Mouse (Mus musculus) erythroid progenitor cell, adult 5-6 weeks (primary cell): ENCODE results near the gene Olfr672. TPM values are rescaled to one million over a fixed set of nuclear protein-coding genes. Genes with fewer than 3 reads are reported as not detected.
"Not testable (repeated sequence)": the region's sequence is repeated elsewhere in the genome, so short reads cannot be mapped to it uniquely, and the experiment has no call there.

Experiments
- ATAC-seq: replicated peaks from 2 replicates; pipeline ENCODE4 v1.8.0; 2016; ENCODE audit warnings: moderate number of reproducible peaks, mild to moderate bottlenecking, moderate TSS enrichment, inconsistent platforms; ENCODE audit not compliant: poor library complexity, low FRiP score, severe bottlenecking
- total RNA-seq, 2 experiments: library from RNA; stranded (forward) in 1 of 2; stranded (reverse) in 1 of 2; fragments of 150-400 nt in 1 of 2; fragments of 186-747, 209-891 nt in 1 of 2; gene quantifications; 2 replicates each; pipeline versions ENCODE4 v1.2.3 to v1.2.4; 2015 to 2017; ENCODE audit warnings: low replicate concordance in 2 of 2

The Olfr672 gene
- not detected in 2 replicates for total RNA-seq (2015; ENCODE audit: low replicate concordance)
- total RNA-seq (2017; ENCODE audit: low replicate concordance) = not detected in 2 replicates

DNA sequence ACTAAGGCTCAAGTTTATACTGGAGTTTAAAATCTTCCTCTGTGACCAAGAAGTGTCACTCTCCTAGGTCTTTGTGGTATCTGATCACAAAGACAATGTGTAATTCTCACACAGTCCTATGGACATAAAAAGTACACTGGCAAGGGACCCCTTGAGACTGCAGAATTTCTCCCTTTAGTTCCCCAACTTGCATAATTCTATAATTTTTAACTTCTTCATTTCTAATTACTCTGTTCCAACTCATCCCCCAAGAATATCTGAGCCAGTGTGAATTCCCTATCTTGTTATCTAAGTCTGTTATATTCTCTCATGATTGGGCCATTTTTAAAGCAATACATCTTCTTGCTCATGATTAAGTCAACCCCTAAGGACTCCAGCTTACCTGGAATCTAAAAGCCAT, at the start of gene Olfr672:
TSS of gene Olfr672 (minus strand) at position 101 of the 400 bp plus-strand sequence.
- ATAC-seq = no peak

DNA sequence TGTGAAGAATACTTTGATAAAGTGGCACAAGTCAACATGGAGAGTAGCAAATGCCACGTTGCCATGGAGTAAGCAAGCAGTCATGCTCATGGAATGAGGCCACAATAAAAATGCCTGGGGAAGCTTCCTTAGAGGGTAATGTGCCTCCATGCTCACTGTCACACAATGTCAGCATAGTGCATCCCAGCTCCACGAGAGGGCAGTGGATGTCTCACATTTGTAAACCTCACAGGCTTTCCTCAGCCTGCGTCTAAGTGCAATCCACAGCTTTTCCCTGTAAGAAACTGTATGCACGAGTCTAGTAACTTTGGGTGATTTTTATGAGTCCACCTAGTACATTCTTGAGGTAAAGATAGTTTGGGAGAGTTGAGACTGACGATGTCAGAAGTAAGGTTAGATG, 32.0 kb upstream of the Olfr672 start:
- ATAC-seq = not testable (repeated sequence)

DNA sequence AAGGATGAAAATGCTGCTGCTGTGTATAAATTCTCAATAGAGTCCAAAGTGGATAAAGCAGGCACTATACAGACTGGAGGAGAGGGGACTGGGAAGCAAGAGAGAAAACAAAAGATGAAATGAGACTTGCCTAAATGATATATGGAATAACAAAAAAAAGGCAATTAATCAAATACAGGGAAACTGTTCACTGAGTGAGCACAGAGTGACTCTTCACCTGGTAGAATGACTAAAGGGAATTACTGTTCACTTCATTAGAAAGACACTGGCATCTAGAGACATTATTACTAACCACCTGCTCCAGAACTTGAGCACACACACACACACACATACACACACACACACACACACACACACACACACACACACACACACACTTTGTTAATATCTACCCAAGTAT, 30.6 kb upstream of the Olfr672 start, which contains the start of gene Olfr676:
TSS of gene Olfr676 (plus strand) at position 301 of the 400 bp plus-strand sequence.
- no peak for ATAC-seq

DNA sequence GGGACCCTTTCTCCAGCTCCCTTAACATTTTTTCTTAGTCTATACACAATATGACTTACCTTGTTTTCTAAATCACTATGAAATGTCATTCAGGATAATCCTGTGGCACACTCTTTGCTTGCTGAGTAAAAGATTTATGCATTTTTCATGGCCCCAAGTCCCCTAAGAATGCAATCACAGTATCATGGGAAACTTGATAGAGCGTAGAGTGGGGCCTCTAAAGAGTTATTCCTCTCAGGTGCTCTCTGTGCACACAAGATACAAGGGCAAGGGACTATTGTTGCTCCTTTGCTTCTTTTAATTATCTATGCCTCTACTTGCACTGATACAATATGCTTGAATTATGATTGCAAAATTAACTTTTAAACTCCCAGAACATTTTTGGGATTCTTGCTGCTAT, 26.5 kb upstream of the Olfr672 start, which contains the start of gene Olfr675:
TSS of gene Olfr675 (minus strand) at position 101 of the 400 bp plus-strand sequence.
- no peak for ATAC-seq

DNA sequence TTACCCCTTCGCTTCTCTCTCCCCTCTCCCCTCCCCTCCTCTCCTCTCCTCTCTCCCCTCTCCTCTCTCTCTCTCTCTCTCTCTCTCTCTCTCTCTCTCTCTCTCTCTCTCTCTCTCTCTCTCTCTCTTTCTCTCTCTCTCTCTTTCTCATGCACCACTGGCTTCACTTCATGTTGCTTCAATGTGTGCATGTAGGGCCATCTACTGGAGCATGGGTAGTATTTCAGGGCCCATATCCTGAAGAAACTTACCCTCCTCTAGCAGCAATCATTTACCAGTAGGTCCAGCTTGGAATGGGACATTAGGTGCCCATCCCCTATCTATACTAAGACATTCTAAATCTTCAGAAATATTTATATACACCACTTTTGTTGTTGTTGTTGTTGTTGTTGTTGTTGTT, 20.7 kb upstream of the Olfr672 start:
- ATAC-seq = no peak

DNA sequence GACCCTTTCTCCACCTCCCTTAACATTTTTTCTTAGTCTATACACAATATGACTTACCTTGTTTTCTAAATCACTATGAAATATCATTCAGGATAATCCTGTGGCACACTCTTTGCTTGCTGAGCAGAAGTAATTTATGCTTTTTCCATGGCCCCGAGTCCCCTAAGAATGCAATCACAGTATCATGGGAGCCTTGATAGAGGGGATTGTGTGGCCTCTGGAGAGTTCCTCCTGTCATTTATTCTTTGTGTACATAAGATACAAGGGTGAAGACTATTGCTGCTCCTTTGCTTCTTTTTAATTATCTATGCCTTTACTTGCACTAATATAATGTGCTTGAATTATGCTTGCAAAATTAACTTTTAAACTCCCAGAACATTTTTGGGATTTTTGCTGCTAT, 22.8 kb downstream of the Olfr672 start, which contains the start of gene Olfr671:
TSS of gene Olfr671 (minus strand) at position 101 of the 400 bp plus-strand sequence.
- no peak for ATAC-seq

DNA sequence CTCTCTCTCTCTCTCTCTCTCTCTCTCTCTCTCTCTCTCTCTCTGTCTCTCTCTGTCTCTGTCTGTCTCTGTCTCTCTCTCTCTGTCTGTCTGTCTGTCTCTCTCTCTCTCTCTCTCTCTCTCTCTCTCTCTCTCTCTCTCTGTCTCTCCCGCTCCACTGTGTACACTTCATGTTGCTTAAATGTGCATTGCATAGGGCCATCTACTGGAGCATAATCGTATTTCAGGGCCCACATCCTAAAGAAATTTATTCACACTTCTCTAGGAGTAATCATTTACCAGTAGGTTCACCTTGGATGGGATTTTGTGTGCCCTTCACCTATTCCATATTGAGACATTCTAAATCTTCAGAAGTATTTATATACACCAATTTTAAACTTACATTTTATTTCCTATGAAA, 29.3 kb downstream of the Olfr672 start:
- not testable (repeated sequence) for ATAC-seq

DNA sequence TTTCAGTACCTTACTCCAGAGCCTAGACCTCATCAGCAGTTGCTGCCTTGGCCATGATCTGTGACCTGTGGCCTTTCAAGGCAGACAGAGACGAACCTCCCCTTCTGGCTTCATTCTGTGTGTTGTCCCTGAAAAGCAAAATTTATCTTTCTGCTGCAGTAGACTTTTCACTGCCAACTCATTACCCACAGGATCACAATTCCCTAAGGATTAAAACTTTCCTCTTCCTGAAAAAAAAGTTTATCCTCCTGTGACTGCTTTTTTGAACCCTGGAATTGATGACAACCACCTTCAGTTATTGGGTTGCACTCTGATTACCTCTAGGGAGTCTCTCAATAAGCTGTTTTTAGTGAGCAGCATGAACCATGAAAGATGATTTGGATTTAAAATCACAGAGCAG, 39.3 kb downstream of the Olfr672 start, which contains the start of gene Olfr670:
TSS of gene Olfr670 (minus strand) at position 101 of the 400 bp plus-strand sequence.
- no peak for ATAC-seq

DNA sequence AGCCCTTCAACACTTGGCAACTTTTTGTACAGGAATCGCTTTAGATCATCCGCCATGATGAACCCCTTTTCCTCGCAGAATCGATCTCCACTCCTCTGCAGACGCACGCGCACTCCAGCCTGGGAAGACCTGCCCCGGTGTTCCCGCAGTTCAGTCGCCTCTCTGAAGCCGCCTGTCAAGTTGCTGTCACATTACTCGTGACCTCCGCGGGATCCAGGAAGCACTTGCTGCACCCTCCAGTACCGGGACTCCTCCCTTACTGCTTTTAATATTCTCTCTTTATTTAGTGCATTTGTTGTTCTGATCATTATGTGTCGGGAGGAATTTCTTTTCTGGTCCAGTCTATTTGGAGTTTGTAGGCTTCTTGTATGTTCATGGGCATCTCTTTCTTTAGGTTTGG, 51.6 kb downstream of the Olfr672 start:
- ATAC-seq = peak; percentile 73

Other genes starting within 250 kb of the Olfr672 start
- not detected in 2 replicates for gene Usp17le, start 224.6 kb downstream of the Olfr672 start, total RNA-seq (2015; ENCODE audit: low replicate concordance)
- not detected in 2 replicates for gene Usp17le, start 224.6 kb downstream of the Olfr672 start, total RNA-seq (2017; ENCODE audit: low replicate concordance)
- not detected in 2 replicates for gene Usp17lb, start 159.4 kb downstream of the Olfr672 start, total RNA-seq (2015; ENCODE audit: low replicate concordance)
- not detected in 2 replicates for gene Usp17lb, start 159.4 kb downstream of the Olfr672 start, total RNA-seq (2017; ENCODE audit: low replicate concordance)
- gene Usp17la, start 145.0 kb downstream of the Olfr672 start, total RNA-seq (2015; ENCODE audit: low replicate concordance) = not detected in 2 replicates
- gene Usp17la, start 145.0 kb downstream of the Olfr672 start, total RNA-seq (2017; ENCODE audit: low replicate concordance) = not detected in 2 replicates
- gene Olfr665, start 124.0 kb downstream of the Olfr672 start, total RNA-seq (2015; ENCODE audit: low replicate concordance) = 2.1 TPM in 1 of 2 replicates, not detected in the other
- not detected in 2 replicates for gene Olfr665, start 124.0 kb downstream of the Olfr672 start, total RNA-seq (2017; ENCODE audit: low replicate concordance)
- gene Olfr666, start 106.1 kb downstream of the Olfr672 start, total RNA-seq (2015; ENCODE audit: low replicate concordance) = not detected in 2 replicates
- not detected in 2 replicates for gene Olfr666, start 106.1 kb downstream of the Olfr672 start, total RNA-seq (2017; ENCODE audit: low replicate concordance)
- not detected in 2 replicates for gene Olfr667, start 80.5 kb downstream of the Olfr672 start, total RNA-seq (2015; ENCODE audit: low replicate concordance)
- gene Olfr667, start 80.5 kb downstream of the Olfr672 start, total RNA-seq (2017; ENCODE audit: low replicate concordance) = not detected in 2 replicates
- gene Olfr668, start 74.0 kb downstream of the Olfr672 start, total RNA-seq (2015; ENCODE audit: low replicate concordance) = not detected in 2 replicates
- not detected in 2 replicates for gene Olfr668, start 74.0 kb downstream of the Olfr672 start, total RNA-seq (2017; ENCODE audit: low replicate concordance)
- gene Olfr669, start 67.8 kb downstream of the Olfr672 start, total RNA-seq (2015; ENCODE audit: low replicate concordance) = not detected in 2 replicates
- gene Olfr669, start 67.8 kb downstream of the Olfr672 start, total RNA-seq (2017; ENCODE audit: low replicate concordance) = not detected in 2 replicates
- not detected in 2 replicates for gene Olfr670, start 39.4 kb downstream of the Olfr672 start, total RNA-seq (2015; ENCODE audit: low replicate concordance)
- not detected in 2 replicates for gene Olfr670, start 39.4 kb downstream of the Olfr672 start, total RNA-seq (2017; ENCODE audit: low replicate concordance)
- gene Olfr671, start 22.9 kb downstream of the Olfr672 start, total RNA-seq (2015; ENCODE audit: low replicate concordance) = not detected in 2 replicates
- gene Olfr671, start 22.9 kb downstream of the Olfr672 start, total RNA-seq (2017; ENCODE audit: low replicate concordance) = not detected in 2 replicates
- not detected in 2 replicates for gene Olfr675, start 26.4 kb upstream of the Olfr672 start, total RNA-seq (2015; ENCODE audit: low replicate concordance)
- gene Olfr675, start 26.4 kb upstream of the Olfr672 start, total RNA-seq (2017; ENCODE audit: low replicate concordance) = not detected in 2 replicates
- gene Olfr676, start 30.7 kb upstream of the Olfr672 start, total RNA-seq (2015; ENCODE audit: low replicate concordance) = not detected in 2 replicates
- not detected in 2 replicates for gene Olfr676, start 30.7 kb upstream of the Olfr672 start, total RNA-seq (2017; ENCODE audit: low replicate concordance)
- not detected in 2 replicates for gene Olfr677, start 49.3 kb upstream of the Olfr672 start, total RNA-seq (2015; ENCODE audit: low replicate concordance)
- not detected in 2 replicates for gene Olfr677, start 49.3 kb upstream of the Olfr672 start, total RNA-seq (2017; ENCODE audit: low replicate concordance)
- gene Olfr678, start 62.4 kb upstream of the Olfr672 start, total RNA-seq (2015; ENCODE audit: low replicate concordance) = not detected in 2 replicates
- not detected in 2 replicates for gene Olfr678, start 62.4 kb upstream of the Olfr672 start, total RNA-seq (2017; ENCODE audit: low replicate concordance)
- not detected in 2 replicates for gene Olfr679, start 79.2 kb upstream of the Olfr672 start, total RNA-seq (2015; ENCODE audit: low replicate concordance)
- not detected in 2 replicates for gene Olfr679, start 79.2 kb upstream of the Olfr672 start, total RNA-seq (2017; ENCODE audit: low replicate concordance)
- gene Olfr680-ps1, start 90.8 kb upstream of the Olfr672 start, total RNA-seq (2015; ENCODE audit: low replicate concordance) = not detected in 2 replicates
- not detected in 2 replicates for gene Olfr680-ps1, start 90.8 kb upstream of the Olfr672 start, total RNA-seq (2017; ENCODE audit: low replicate concordance)
- not detected in 2 replicates for gene Olfr681, start 114.8 kb upstream of the Olfr672 start, total RNA-seq (2015; ENCODE audit: low replicate concordance)
- gene Olfr681, start 114.8 kb upstream of the Olfr672 start, total RNA-seq (2017; ENCODE audit: low replicate concordance) = not detected in 2 replicates
- gene Olfr683, start 145.0 kb upstream of the Olfr672 start, total RNA-seq (2015; ENCODE audit: low replicate concordance) = not detected in 2 replicates
- gene Olfr683, start 145.0 kb upstream of the Olfr672 start, total RNA-seq (2017; ENCODE audit: low replicate concordance) = not detected in 2 replicates
- not detected in 2 replicates for gene Olfr684, start 161.6 kb upstream of the Olfr672 start, total RNA-seq (2015; ENCODE audit: low replicate concordance)
- not detected in 2 replicates for gene Olfr684, start 161.6 kb upstream of the Olfr672 start, total RNA-seq (2017; ENCODE audit: low replicate concordance)
- gene Olfr685, start 184.0 kb upstream of the Olfr672 start, total RNA-seq (2015; ENCODE audit: low replicate concordance) = not detected in 2 replicates
- not detected in 2 replicates for gene Olfr685, start 184.0 kb upstream of the Olfr672 start, total RNA-seq (2017; ENCODE audit: low replicate concordance)
- gene Olfr686, start 205.5 kb upstream of the Olfr672 start, total RNA-seq (2015; ENCODE audit: low replicate concordance) = not detected in 2 replicates
- not detected in 2 replicates for gene Olfr686, start 205.5 kb upstream of the Olfr672 start, total RNA-seq (2017; ENCODE audit: low replicate concordance)